Mouse (Mus musculus) adrenal gland, postnatal 36 days (tissue): Measurements from ENCODE around the gene Pck1. TPM values are rescaled to one million over a fixed set of nuclear protein-coding genes. Genes with fewer than 3 reads are reported as not detected.
"Not testable (repeated sequence)": the region's sequence is repeated elsewhere in the genome, so short reads cannot be mapped to it uniquely, and the experiment has no call there.

Source experiments
- DNase-seq, 2 experiments: peaks; one replicate each; pipeline ENCODE4 v3.0.0; 2021; ENCODE audit warnings: mixed read lengths in 1 of 2
- long read RNA-seq, 2 experiments: library from polyadenylated mRNA; stranded (forward); transcript quantifications; one replicate each; pipeline ENCODE4 v2.0.0; 2021; ENCODE audit warnings: borderline sequencing depth in 2 of 2
- total RNA-seq, 2 experiments: library from RNA; stranded (reverse); gene quantifications; 2 replicates each; pipeline ENCODE4 v1.2.3; 2021

Pck1 gene
- total RNA-seq, result 100 to 1,000 TPM; 816 to 818 TPM
- long read RNA-seq, experiment 1, transcript Pck1-201 (10 exons, 2,661 nt), result major isoform, 297 of 456 reads
- long read RNA-seq, experiment 1, partial matches to known transcripts, result 150 of 456 reads
- long read RNA-seq, experiment 1, other reads (novel, unspliced or antisense), result 8 of 456 reads
- long read RNA-seq, experiment 2, transcript Pck1-201 (10 exons, 2,661 nt), result major isoform, 181 of 231 reads
- long read RNA-seq, experiment 2, partial matches to known transcripts, result 44 of 231 reads
- long read RNA-seq, experiment 2, other reads (novel, unspliced or antisense), result 6 of 231 reads

GRCm38 (mm10) chr2:173152436-173153151, at the start of gene Pck1:
Pck1 (plus strand) TSS chr2:173153048.
- peak in 1 of 2 experiments; percentile 61 for DNase-seq

DNA sequence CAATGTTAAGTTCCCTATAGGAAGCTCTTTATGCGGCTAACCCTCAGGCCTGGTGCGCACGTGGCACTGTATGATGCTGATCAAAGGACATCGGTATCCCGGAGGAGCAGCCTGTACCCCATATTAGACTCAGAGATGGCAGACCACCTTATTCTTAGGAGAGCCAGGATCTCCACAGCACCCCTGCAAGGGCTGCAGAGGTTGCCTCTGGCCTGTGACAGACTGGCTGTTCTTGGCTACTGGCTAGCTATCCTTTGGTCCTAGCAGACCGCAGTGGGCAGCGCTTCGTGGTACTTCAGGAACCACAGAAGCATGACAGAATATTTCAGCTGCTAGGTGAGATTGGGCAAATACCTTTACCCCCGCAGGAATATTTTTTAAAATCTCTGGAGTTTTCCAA, 46.4 kb upstream of the Pck1 start:
- DNase-seq, result no peak

- peak; percentile 42 to 60 for DNase-seq
Measured at GRCm38 (mm10) chr2:173106889-173107785, 45.7 kb upstream of the Pck1 start.

DNA sequence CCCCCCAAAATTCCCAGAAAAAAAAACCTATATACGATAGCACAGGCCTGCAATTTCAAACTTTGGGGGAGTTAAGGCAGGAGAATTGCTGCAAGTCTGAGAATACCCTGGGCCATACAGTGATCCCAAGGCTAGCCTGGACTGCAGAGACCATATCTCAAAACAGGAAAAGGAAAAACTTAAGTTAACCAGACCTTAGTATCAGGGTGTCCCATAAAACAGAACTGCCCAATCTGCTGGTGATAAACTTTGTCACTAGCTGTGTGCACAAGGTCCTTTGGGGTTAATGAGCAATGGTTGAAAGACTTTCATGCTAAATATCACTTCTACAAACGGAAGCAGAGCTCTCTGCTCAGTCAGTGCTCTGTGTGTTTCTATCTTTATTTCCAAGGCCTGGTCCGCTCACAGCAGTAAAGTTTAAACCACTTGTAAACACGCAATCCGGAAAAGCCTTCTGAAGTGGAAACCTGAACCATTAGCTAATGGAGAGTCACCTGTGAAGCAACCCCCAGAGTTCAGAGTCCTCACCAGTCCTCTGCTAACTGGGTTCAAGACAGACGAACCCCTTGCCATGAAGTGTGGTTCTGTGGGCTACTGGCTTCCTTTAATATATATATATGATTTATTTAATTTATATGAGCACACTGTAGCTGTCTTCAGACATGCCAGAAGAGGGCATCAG, 44.2 kb upstream of the Pck1 start:
- no peak for DNase-seq

- no peak for DNase-seq
Measured at GRCm38 (mm10) chr2:173109510-173109909, 43.3 kb upstream of the Pck1 start.

DNA sequence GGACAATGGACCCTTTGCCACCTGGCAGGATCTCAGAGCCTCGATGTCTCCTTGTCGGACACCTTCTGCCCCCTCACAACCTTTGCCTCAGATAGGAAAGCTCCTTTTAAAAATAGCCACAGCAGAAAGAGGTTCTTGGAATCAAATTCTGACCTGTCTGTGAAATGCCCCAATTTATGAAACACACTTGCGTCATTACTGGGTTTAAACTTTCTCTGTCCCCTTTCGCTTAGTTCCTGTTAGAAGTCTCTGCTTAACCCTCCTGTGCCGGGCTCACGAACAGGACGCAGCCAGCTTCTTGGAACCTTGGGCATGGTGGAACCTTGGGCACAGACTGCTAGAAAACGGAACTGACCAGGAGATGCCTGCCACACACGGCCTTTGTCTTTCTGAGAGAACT, 42.3 kb upstream of the Pck1 start:
- DNase-seq, result no peak

DNA sequence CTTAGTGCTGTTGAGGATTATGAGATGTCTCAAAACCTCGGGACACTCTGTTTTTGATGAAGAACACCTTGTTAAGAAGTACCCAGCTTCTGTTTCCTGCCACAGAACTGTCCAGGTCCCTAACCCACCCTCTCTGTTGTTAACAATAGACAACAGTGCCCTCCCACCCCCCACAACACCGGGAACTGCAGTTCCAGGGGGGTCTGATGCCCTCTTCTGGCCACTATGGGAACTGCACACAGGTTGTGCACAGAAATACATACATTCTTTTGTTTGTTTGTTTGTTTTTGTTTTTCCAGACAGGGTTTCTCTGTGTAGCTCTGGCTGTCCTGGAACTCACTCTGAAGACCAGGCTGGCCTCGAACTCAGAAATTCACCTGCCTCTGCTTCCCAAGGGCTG, 39.1 kb upstream of the Pck1 start:
- not testable (repeated sequence) for DNase-seq

DNA sequence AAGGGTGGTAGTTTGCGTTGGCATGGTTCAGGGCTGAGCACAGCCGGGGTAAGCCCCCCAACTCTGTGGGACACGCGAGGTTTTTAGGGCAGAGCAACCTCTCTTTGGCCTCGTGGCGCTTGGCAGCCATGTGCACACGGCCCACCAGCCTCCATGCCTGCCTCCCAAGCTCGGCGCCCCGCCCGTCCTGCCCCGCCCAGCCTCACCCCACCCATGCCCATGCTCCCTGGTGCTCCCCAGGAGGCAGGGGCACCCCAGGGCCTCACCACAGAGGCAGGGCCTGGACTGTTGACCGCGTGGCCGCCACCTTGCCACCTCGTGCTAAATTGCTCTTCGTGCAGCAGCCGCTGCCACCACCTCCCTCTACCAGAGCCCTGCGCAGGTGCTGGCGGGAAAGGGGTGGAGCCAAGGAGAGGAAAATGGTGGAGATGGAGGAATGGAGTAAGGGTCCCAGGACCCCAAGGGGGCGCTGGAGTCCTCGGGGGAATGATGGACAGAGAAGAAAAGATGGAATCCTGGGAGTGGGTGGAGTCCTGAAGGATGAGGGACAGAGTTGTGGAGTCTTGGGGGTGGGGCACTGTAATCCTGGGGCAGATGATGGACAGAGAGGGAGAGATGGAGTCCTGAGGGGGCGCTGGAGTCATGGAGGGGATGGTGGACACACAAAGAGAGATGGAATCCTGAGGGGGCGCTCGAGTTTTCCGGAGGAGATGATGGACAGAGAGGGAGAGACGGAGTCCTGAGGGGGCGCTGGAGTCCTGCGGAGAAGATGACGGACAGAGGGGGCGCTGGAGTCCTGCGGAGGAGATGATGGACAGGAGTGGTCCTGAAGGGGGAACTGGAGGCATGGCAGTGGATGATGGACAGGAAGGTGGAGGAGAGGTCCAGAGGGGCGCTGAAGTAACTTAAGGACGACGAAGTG, 33.6 kb upstream of the Pck1 start, which contains the start of gene Ctcfl:
Ctcfl (minus strand) TSS at position 503 of the 922 bp plus-strand sequence.
- DNase-seq, result no peak

- not testable (repeated sequence) for DNase-seq
Measured at GRCm38 (mm10) chr2:173120117-173120516, 32.7 kb upstream of the Pck1 start.

DNA sequence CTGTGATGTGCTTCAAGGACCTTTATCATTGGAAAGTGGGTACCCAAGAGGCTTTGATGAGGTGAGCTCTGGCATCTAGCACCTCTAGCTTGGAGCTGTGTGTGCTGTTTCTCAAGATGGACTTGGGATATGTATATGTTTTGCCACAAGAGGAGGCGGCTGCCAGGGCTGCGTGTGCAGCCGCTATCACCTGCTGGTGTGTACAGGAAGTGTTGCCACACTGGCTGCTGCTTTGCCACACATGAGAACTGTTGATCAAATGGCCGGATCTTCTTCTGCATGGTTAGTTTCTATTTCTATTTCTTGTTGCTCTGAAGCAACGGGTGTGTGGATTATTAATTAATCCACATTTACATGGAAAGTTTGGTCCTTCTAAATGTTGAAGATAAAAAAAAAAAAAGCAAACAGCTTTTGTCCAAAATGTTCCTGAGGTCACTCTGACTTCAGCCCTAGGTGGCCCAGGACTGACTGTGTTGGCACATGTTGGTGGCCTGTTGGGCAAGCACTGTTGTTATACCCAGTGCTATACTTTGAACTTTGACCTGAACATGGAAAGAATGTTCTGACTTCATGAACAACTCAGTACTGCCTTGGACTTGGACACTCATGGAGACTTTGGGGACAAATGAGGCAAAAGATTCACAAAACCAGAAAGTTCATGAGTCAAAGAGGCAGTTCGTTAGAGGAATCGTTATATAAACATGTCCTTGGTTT, 28.7 kb upstream of the Pck1 start:
- DNase-seq, result peak in 1 of 2 experiments; percentile 18

DNA sequence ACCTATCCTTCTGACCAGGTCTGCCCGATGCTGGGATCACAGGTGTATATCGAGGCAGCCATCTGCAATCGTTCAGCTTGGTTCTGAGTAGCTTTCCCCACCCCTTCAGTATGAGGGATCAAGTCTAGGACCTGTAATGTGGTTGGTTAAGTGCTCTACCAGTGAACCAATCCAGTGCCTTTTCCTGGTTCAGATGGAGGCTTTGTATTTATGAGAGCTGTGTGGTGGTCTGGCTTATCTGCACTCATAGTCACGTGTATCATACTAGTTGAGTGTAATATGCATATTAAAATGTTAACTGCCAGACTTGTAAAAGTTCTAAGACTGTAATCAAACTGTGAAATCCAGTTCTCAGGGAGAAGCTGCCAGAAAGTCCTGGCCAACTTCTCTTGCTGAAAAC, 26.5 kb upstream of the Pck1 start:
- DNase-seq, result no peak

- DNase-seq, result no peak
Measured at GRCm38 (mm10) chr2:173129111-173129510, 23.7 kb upstream of the Pck1 start.

DNA sequence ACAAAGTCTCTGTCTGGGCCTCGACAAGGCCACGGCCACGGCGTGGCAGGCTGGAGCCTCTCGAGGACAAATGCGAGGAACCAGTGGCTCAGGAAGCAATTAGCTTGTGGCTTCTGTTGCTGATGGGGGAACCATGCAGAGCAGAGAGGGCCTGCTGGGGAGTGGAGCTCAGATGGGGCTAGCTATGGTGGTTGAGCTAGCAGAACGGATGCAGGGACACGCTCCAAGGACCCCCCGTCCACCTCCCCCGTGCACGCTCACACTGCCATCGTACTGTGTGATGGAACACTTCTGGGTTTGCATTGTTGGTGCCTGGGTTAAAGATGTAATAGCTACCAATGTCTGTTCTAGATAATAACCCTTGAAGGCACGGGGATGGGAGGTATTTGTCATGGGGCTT, 20.6 kb upstream of the Pck1 start:
- no peak for DNase-seq

- peak in 1 of 2 experiments; percentile 49 for DNase-seq
Measured at GRCm38 (mm10) chr2:173132794-173133300, 20.0 kb upstream of the Pck1 start.

- DNase-seq, result no peak
Measured at GRCm38 (mm10) chr2:173134695-173135094, 18.2 kb upstream of the Pck1 start.

- peak in 1 of 2 experiments; percentile 21 for DNase-seq
Measured at GRCm38 (mm10) chr2:173138323-173139239, 14.3 kb upstream of the Pck1 start.

- peak; percentile 44 to 51 for DNase-seq
Measured at GRCm38 (mm10) chr2:173143611-173144010, 9.2 kb upstream of the Pck1 start.

DNA sequence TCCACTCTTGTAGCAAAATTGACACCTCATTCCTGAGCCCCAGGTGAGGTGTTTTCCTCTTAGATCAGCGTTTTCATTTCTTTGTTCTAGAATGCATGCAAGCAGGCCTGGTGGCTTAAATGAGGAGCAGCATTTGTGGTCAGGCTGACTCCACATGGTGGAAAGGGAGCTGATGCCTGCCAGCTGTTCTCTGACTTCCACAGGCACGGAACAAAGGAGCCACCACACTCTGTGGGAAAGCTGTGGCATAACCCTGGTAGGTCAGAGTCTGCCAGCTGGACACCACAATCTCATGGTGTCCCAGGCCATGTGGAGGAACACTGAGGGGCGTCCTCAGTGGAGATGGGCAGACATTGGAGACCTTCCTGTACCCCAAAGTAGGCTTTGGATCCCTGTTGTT, 7.0 kb upstream of the Pck1 start:
- no peak for DNase-seq

- DNase-seq, result no peak
Measured at GRCm38 (mm10) chr2:173146728-173147127, 6.1 kb upstream of the Pck1 start.
